Mouse (Mus musculus): ENCODE data around the gene 1700102P08Rik. TPM values are rescaled to one million over a fixed set of nuclear protein-coding genes. Genes with fewer than 3 reads are reported as not detected.

1700102P08Rik gene
- polyA plus RNA-seq, 1 experiment, result 0.17 TPM

DNA sequence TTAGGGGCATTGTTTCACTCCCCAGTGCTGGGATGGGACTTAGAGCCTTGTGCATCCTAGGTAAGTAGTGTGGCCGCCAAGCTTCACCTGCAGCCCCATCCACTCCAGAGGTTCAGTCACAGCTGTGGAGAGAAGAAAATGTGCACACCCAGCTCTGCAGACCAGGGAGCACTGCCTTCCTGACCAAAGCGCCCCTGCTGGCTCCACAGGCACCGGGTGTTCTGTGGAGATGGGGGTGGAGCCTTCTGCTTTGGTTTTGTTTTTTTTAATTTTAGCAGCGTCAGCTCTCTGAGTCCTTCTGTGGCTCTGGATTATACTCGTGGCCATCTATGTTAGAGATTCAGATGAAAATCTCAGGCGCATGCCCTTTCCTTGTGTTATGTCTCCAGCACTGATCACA is 3.4 kb upstream of the 1700102P08Rik start:
- Histone ChIP-seq H3K4me2 (ENCODE audit: low read depth) (no peak overlapping the region), H3K4me3 (no peak overlapping the region), H3K36me3 (ENCODE audit: control insufficient read depth, insufficient read depth) (peaks cover 33% of the 10 kb centered on the region), H3K79me2 (ENCODE audit: control insufficient read depth, insufficient read depth) (no peaks in the 10 kb centered on the region), H3K27me3 (ENCODE audit: control insufficient read depth, insufficient read depth, insufficient read length) (no peaks in the 10 kb centered on the region), H3ac (ENCODE audit: control insufficient read depth, insufficient read length) (no peak overlapping the region)
- TF ChIP-seq E2F4 (IDR thresholded peaks at IDR 0.05; ENCODE audit: insufficient read depth) (no peak), MYOG (IDR thresholded peaks at IDR 0.05; ENCODE audit: control insufficient read depth in 1 of 3, insufficient read depth in 1 of 3, insufficient read length in 2 of 3, low read depth in 2 of 3) (no peak), POLR2AphosphoS2 (IDR thresholded peaks at IDR 0.05; ENCODE audit: insufficient read length, low read depth) (no peak), MAX (IDR thresholded peaks at IDR 0.05; ENCODE audit: low read depth) (no peak), POLR2A (IDR thresholded peaks at IDR 0.05; ENCODE audit: insufficient read length, low read depth) (no peak), TCF12 (IDR thresholded peaks at IDR 0.05; ENCODE audit: insufficient read depth, poor library complexity, severe bottlenecking) (no peak), MYOD1 (IDR thresholded peaks at IDR 0.05; ENCODE audit: control insufficient read depth in 1 of 3, insufficient read length in 2 of 3, low read depth in 2 of 3) (no peak)

- no peaks in the 10 kb centered on the region for H3K27me3 ChIP-seq (ENCODE audit: control insufficient read depth, insufficient read depth, insufficient read length)
- H3K36me3 ChIP-seq (ENCODE audit: control insufficient read depth, insufficient read depth), result peaks cover 9% of the 10 kb centered on the region
- TF ChIP-seq MYOG (IDR thresholded peaks at IDR 0.05; ENCODE audit: control insufficient read depth in 1 of 3, insufficient read depth in 1 of 3, insufficient read length in 2 of 3, low read depth in 2 of 3) (no peak), SRF (IDR thresholded peaks at IDR 0.05; ENCODE audit: control insufficient read depth, insufficient read length, low read depth) (no peak), MYOD1 (IDR thresholded peaks at IDR 0.05; ENCODE audit: control insufficient read depth in 1 of 3, insufficient read length in 2 of 3, low read depth in 2 of 3) (no peak), CEBPB (IDR thresholded peaks at IDR 0.05; ENCODE audit: insufficient read depth, poor library complexity, severe bottlenecking) (no peak), USF1 (IDR thresholded peaks at IDR 0.05; ENCODE audit: low read depth) (no peak), MAX (IDR thresholded peaks at IDR 0.05; ENCODE audit: low read depth) (no peak), POLR2AphosphoS2 (IDR thresholded peaks at IDR 0.05; ENCODE audit: insufficient read length, low read depth) (no peak), E2F4 (IDR thresholded peaks at IDR 0.05; ENCODE audit: insufficient read depth) (no peak), POLR2A (IDR thresholded peaks at IDR 0.05; ENCODE audit: insufficient read length, low read depth) (no peak), TCF12 (IDR thresholded peaks at IDR 0.05; ENCODE audit: insufficient read depth, poor library complexity, severe bottlenecking) (no peak), REST (IDR thresholded peaks at IDR 0.05; ENCODE audit: insufficient read depth, insufficient read length) (no peak), TCF3 (IDR thresholded peaks at IDR 0.05; ENCODE audit: insufficient read length, low read depth) (no peak)
- H3K4me2 ChIP-seq (ENCODE audit: low read depth), result no peak overlapping the region
- H3K79me2 ChIP-seq (ENCODE audit: control insufficient read depth, insufficient read depth), result no peaks in the 10 kb centered on the region
- H3ac ChIP-seq (ENCODE audit: control insufficient read depth, insufficient read length), result no peak overlapping the region
- no peak overlapping the region for H3K4me3 ChIP-seq
These were observed 1.6 kb downstream of the 1700102P08Rik start for GRCm38 (mm10) chr9:108394191-108394590.

- Histone ChIP-seq H3K4me2 (ENCODE audit: low read depth) (no peak overlapping the region), H3K27me3 (ENCODE audit: control insufficient read depth, insufficient read depth, insufficient read length) (no peaks in the 10 kb centered on the region), H3K79me2 (ENCODE audit: control insufficient read depth, insufficient read depth) (no peaks in the 10 kb centered on the region), H3K4me3 (no peak overlapping the region), H3K36me3 (ENCODE audit: control insufficient read depth, insufficient read depth) (peaks cover 9% of the 10 kb centered on the region), H3ac (ENCODE audit: control insufficient read depth, insufficient read length) (no peak overlapping the region)
- TF ChIP-seq REST (IDR thresholded peaks at IDR 0.05; ENCODE audit: insufficient read depth, insufficient read length), result no peak
- TF ChIP-seq SRF (IDR thresholded peaks at IDR 0.05; ENCODE audit: control insufficient read depth, insufficient read length, low read depth), result no peak
- no peak for TF ChIP-seq POLR2A (IDR thresholded peaks at IDR 0.05; ENCODE audit: insufficient read length, low read depth)
- TF ChIP-seq USF1 (IDR thresholded peaks at IDR 0.05; ENCODE audit: low read depth), result no peak
- no peak for TF ChIP-seq TCF12 (IDR thresholded peaks at IDR 0.05; ENCODE audit: insufficient read depth, poor library complexity, severe bottlenecking)
- TF ChIP-seq MYOG (IDR thresholded peaks at IDR 0.05; ENCODE audit: control insufficient read depth in 1 of 3, insufficient read depth in 1 of 3, insufficient read length in 2 of 3, low read depth in 2 of 3), result no peak
- TF ChIP-seq MYOD1 (IDR thresholded peaks at IDR 0.05; ENCODE audit: control insufficient read depth in 1 of 3, insufficient read length in 2 of 3, low read depth in 2 of 3), result no peak
- TF ChIP-seq MAX (IDR thresholded peaks at IDR 0.05; ENCODE audit: low read depth), result no peak
- no peak for TF ChIP-seq E2F4 (IDR thresholded peaks at IDR 0.05; ENCODE audit: insufficient read depth)
- no peak for TF ChIP-seq POLR2AphosphoS2 (IDR thresholded peaks at IDR 0.05; ENCODE audit: insufficient read length, low read depth)
- TF ChIP-seq CEBPB (IDR thresholded peaks at IDR 0.05; ENCODE audit: insufficient read depth, poor library complexity, severe bottlenecking), result no peak
- TF ChIP-seq TCF3 (IDR thresholded peaks at IDR 0.05; ENCODE audit: insufficient read length, low read depth), result no peak
These were observed 2.8 kb downstream of the 1700102P08Rik start for GRCm38 (mm10) chr9:108395427-108395826.

GRCm38 (mm10) chr9:108398324-108398723 is 5.7 kb downstream of the 1700102P08Rik start:
- Histone ChIP-seq H3K36me3 (ENCODE audit: control insufficient read depth, insufficient read depth) (no peaks in the 10 kb centered on the region), H3K27me3 (ENCODE audit: control insufficient read depth, insufficient read depth, insufficient read length) (no peaks in the 10 kb centered on the region), H3K79me2 (ENCODE audit: control insufficient read depth, insufficient read depth) (no peaks in the 10 kb centered on the region), H3ac (ENCODE audit: control insufficient read depth, insufficient read length) (no peak overlapping the region), H3K4me3 (no peak overlapping the region), H3K4me2 (ENCODE audit: low read depth) (no peak overlapping the region)
- TF ChIP-seq TCF12 (IDR thresholded peaks at IDR 0.05; ENCODE audit: insufficient read depth, poor library complexity, severe bottlenecking) (no peak), MAX (IDR thresholded peaks at IDR 0.05; ENCODE audit: low read depth) (no peak), SRF (IDR thresholded peaks at IDR 0.05; ENCODE audit: control insufficient read depth, insufficient read length, low read depth) (no peak), MYOG (IDR thresholded peaks at IDR 0.05; ENCODE audit: control insufficient read depth in 1 of 3, insufficient read depth in 1 of 3, insufficient read length in 2 of 3, low read depth in 2 of 3) (no peak), POLR2A (IDR thresholded peaks at IDR 0.05; ENCODE audit: insufficient read length, low read depth) (no peak), REST (IDR thresholded peaks at IDR 0.05; ENCODE audit: insufficient read depth, insufficient read length) (no peak), POLR2AphosphoS2 (IDR thresholded peaks at IDR 0.05; ENCODE audit: insufficient read length, low read depth) (no peak)

Measured in myocyte (in vitro differentiated cells).